Mouse (Mus musculus) midbrain, embryonic 15.5 days (tissue): ENCODE results near the gene Cmpk2. TPM values are rescaled to one million over a fixed set of nuclear protein-coding genes. Genes with fewer than 3 reads are reported as not detected.
A peak's percentile ranks its signal among the peaks of the same experiment; 100 is the strongest.
"Not testable (repeated sequence)": the region's sequence is repeated elsewhere in the genome, so short reads cannot be mapped to it uniquely, and the experiment has no call there.

Source experiments
- ATAC-seq: fragments of 200-750 bp; cut with Nextera tagmentation; replicated peaks from 2 replicates; pipeline ENCODE4 v1.8.0; 2017; ENCODE audit warnings: moderate TSS enrichment
- H3K27ac ChIP-seq: fragments of 300-500 bp; sonication (generic); 2 replicates; pipeline ENCODE4 v1.5.1; 2015; ENCODE audit warnings: mild to moderate bottlenecking, inconsistent platforms
- H3K27me3 ChIP-seq: fragments of 300-500 bp; sonication (generic); replicated peaks from 2 replicates; pipeline ENCODE4 v1.6.1; 2015; ENCODE audit warnings: inconsistent platforms
- H3K36me3 ChIP-seq: fragments of 300-500 bp; sonication (generic); replicated peaks from 2 replicates; pipeline ENCODE4 v1.6.1; 2015; ENCODE audit warnings: inconsistent platforms
- H3K4me1 ChIP-seq: fragments of 300-500 bp; sonication (generic); 2 replicates; pipeline ENCODE4 v1.6.1; 2015; ENCODE audit warnings: inconsistent platforms
- H3K4me2 ChIP-seq: fragments of 300-500 bp; sonication (generic); 2 replicates; pipeline ENCODE4 v1.6.1; 2015; ENCODE audit warnings: inconsistent platforms, mild to moderate bottlenecking, moderate library complexity
- H3K4me3 ChIP-seq: fragments of 300-500 bp; sonication (generic); 2 replicates; pipeline ENCODE4 v1.5.1; 2015; ENCODE audit warnings: mild to moderate bottlenecking, inconsistent platforms
- H3K9ac ChIP-seq: fragments of 300-500 bp; sonication (generic); 2 replicates; pipeline ENCODE4 v1.6.1; 2015; ENCODE audit warnings: mild to moderate bottlenecking, inconsistent platforms
- H3K9me3 ChIP-seq: fragments of 300-500 bp; sonication (generic); 2 replicates; pipeline ENCODE4 v1.6.1; 2016; ENCODE audit warnings: inconsistent platforms
- WGBS: fragments of 180-500 bp; shearing (Covaris S2); methylation state at CpG from one replicate; pipeline ENCODE4 v1.1.7; 2015; ENCODE audit warnings: mixed read lengths; 5-methylcytosine and 5-hydroxymethylcytosine counted together
- polyA plus RNA-seq: library from polyadenylated mRNA; unstranded; fragments of >200 nt; fragmentation: Nextera tagmentation; extraction: Ambion mirVana; gene quantifications from 2 replicates; pipeline ENCODE4 v1.2.1, GENCODE M21; 2015

Cmpk2 gene
- 15.6 TPM in 2 replicates for polyA plus RNA-seq

DNA sequence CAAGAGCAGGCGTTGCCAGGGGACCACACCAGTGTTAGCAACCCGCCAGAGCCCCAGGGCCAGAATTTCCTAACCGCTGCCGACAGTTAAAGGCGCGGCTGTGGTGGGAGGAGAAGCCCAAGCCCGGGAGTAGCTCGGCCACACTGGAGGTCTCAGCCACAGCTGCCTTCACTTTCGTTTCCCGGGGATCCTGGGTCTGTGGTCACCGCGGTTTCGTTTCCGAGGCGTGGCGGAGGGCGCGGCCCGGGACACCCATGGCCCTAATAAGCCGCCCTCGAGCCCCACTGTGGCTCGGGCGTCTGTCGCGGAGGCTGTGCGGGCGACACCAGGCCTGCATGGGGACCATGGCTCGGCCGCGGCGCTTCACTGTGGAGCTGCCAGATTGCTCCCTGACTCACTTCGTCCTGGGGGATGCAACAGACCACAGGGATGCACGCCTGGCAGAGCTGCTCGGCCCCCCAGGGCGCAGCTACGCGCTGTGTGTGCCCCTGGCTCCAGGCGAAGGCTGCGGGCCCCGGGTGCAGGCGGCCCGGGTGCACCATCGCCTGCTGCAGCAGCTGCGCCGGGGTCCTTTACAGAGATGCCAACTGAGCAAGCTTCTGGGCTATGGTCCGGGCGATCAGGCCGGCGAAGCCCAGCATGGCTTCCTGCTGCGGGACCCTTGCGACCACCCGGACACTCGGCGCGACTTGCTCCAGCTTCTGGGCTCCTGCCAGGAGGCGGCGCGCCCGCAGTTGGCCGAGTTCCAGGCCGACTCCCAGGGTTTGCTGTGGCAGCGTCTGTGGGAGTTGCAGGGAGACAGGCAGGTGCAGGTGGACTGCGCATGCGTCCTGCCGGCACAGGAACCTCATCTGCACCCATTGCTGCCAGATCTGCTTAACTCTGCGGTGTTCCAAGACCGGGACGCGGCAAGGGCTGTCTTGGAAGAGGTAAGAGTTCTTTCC lies at the start of gene Cmpk2:
Cmpk2 (plus strand) TSS at position 107 of the 944 bp plus-strand sequence.
- peak within 1 kb of the TSS; percentile 92 for H3K9ac ChIP-seq
- peak within 1 kb of the TSS; percentile 67 for H3K4me3 ChIP-seq
- no peaks in the 10 kb centered on the region for H3K9me3 ChIP-seq
- peak within 1 kb of the TSS; percentile 97 for H3K4me2 ChIP-seq
- peak; percentile 87 for ATAC-seq
- H3K4me1 ChIP-seq: peaks cover 20% of the 10 kb centered on the region
- H3K36me3 ChIP-seq: no peaks in the 10 kb centered on the region
- H3K27me3 ChIP-seq: no peaks in the 10 kb centered on the region
- WGBS: under 1% methylated on average over 69 of the region's 69 CpGs
- H3K27ac ChIP-seq: peak within 1 kb of the TSS; percentile 95

GRCm38 (mm10) chr12:26424841-26425240 lies 44.2 kb upstream of the Cmpk2 start:
- no peaks in the 10 kb centered on the region for H3K36me3 ChIP-seq
- H3K4me3 ChIP-seq: no peak overlapping the region
- H3K27me3 ChIP-seq: no peaks in the 10 kb centered on the region
- H3K27ac ChIP-seq: no peak overlapping the region
- H3K9me3 ChIP-seq: no peaks in the 10 kb centered on the region
- no peak overlapping the region for H3K4me2 ChIP-seq
- 90% methylated on average over 2 of the region's 2 CpGs for WGBS
- no peaks in the 10 kb centered on the region for H3K4me1 ChIP-seq
- ATAC-seq: no peak
- H3K9ac ChIP-seq: no peak overlapping the region

DNA sequence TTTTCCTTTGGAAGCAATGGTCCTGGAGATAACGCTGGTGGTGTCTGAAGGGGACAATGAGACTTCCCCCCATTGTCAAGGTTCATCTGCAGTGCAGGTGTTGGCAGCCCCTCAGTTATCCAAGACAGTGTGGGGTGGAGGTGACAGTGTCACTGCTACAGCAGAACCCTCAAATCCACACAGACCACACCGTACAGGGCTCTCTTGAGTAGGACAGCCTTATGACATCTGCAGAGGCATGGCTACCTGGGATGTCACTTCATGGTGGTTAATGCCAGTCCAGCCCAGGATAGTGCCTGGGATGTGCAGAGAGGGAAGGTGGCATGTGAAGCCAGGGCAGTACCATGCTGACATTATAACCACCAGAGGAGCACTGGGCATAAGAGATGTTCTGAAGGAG lies 40.2 kb upstream of the Cmpk2 start:
- not testable (repeated sequence) for H3K36me3 ChIP-seq, ATAC-seq, H3K9me3 ChIP-seq, H3K27ac ChIP-seq, H3K9ac ChIP-seq, H3K4me1 ChIP-seq, H3K4me2 ChIP-seq, H3K27me3 ChIP-seq, H3K4me3 ChIP-seq
- WGBS: 91% methylated on average over 2 of the region's 2 CpGs

DNA sequence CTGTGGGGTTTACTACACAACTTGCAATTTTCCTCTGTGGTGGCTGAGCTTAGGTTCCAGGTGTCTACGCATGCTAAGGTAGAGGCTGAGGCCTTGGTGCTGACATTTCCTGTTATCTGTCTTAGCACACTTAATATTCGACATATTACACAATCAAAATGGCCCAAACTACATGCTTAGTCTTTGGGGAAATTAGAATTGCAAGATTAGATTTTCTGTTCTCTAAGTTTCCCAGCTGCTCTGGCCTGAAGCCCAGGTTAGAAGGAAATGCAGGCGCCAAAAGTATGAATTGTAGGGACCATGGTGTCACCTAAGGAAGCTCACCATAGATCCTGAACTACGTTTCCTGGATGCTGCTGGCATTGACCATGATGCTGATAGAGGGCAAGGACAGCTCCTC lies 32.7 kb upstream of the Cmpk2 start:
- WGBS: 88% methylated on average over 4 of the region's 4 CpGs
- H3K4me2 ChIP-seq: no peak overlapping the region
- no peaks in the 10 kb centered on the region for H3K27me3 ChIP-seq
- no peak for ATAC-seq
- H3K27ac ChIP-seq: no peak overlapping the region
- no peak overlapping the region for H3K4me3 ChIP-seq
- H3K36me3 ChIP-seq: no peaks in the 10 kb centered on the region
- H3K9ac ChIP-seq: no peak overlapping the region
- H3K4me1 ChIP-seq: no peaks in the 10 kb centered on the region
- H3K9me3 ChIP-seq: no peaks in the 10 kb centered on the region

DNA sequence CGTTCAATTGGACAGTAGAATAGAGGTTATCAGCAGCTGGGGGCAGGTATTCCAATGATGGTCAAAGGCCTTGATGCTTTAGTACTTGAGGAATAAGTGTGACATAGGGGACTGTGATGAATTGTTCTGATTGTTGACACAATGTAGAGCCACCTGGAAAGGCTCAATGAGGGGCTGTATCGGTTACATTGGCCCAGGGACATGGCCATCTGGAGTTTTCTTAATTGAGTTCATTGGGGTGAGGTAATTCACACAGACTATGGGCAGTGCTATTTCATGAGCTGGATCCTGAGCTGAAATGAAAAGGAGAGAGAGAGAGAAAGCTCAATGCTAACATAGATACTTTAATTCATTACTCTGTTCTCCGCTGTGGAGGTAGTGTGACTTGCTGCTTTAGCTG lies 31.1 kb upstream of the Cmpk2 start:
- Histone ChIP-seq H3K4me1 (no peaks in the 10 kb centered on the region), H3K9me3 (no peaks in the 10 kb centered on the region), H3K27ac (no peak overlapping the region), H3K9ac (no peak overlapping the region), H3K27me3 (no peaks in the 10 kb centered on the region), H3K4me2 (no peak overlapping the region), H3K36me3 (no peaks in the 10 kb centered on the region), H3K4me3 (no peak overlapping the region)
- no peak for ATAC-seq
- WGBS: 77% methylated on average over 3 of the region's 3 CpGs

DNA sequence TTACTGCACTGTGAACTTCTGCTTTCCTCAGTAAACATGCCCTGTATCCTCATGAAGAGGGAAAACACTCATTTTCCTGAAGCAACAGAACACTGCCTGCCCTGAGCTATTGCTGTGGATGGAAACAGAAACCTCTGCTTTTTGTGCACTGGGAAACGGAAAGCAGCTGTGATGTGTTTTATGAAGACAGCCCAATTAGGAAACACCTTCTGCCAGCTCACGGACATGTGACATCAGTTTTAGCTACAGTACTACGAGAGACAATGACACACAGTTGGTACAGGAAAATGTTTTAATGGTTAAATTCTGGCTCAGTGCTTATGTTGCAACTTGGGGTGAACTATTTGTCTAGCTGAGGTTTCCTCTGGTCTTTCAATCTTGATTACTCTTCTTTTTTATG lies 29.6 kb upstream of the Cmpk2 start:
- no peak overlapping the region for H3K9ac ChIP-seq
- no peaks in the 10 kb centered on the region for H3K9me3 ChIP-seq
- H3K4me3 ChIP-seq: no peak overlapping the region
- no peak for ATAC-seq
- H3K27ac ChIP-seq: no peak overlapping the region
- 77% methylated on average over 3 of the region's 3 CpGs for WGBS
- H3K4me1 ChIP-seq: no peaks in the 10 kb centered on the region
- no peak overlapping the region for H3K4me2 ChIP-seq
- H3K27me3 ChIP-seq: no peaks in the 10 kb centered on the region
- no peaks in the 10 kb centered on the region for H3K36me3 ChIP-seq

GRCm38 (mm10) chr12:26444054-26444453 lies 24.9 kb upstream of the Cmpk2 start:
- no peak for ATAC-seq
- whole genome bisulfite sequencing: 0% methylated on average over 2 of the region's 2 CpGs
- H3K27me3 ChIP-seq: no peaks in the 10 kb centered on the region
- no peak overlapping the region for H3K27ac ChIP-seq
- H3K4me2 ChIP-seq: no peak overlapping the region
- H3K36me3 ChIP-seq: no peaks in the 10 kb centered on the region
- no peak overlapping the region for H3K4me3 ChIP-seq
- no peak overlapping the region for H3K9ac ChIP-seq
- no peaks in the 10 kb centered on the region for H3K9me3 ChIP-seq
- H3K4me1 ChIP-seq: no peaks in the 10 kb centered on the region

- no peak overlapping the region for H3K9ac ChIP-seq
- no peak overlapping the region for H3K27ac ChIP-seq
- no peaks in the 10 kb centered on the region for H3K27me3 ChIP-seq
- H3K9me3 ChIP-seq: no peaks in the 10 kb centered on the region
- ATAC-seq: no peak
- no peak overlapping the region for H3K4me3 ChIP-seq
- H3K4me1 ChIP-seq: no peaks in the 10 kb centered on the region
- H3K36me3 ChIP-seq: no peaks in the 10 kb centered on the region
- WGBS: 93% methylated on average over 2 of the region's 2 CpGs
- H3K4me2 ChIP-seq: no peak overlapping the region
These were observed 24.5 kb upstream of the Cmpk2 start for GRCm38 (mm10) chr12:26444511-26444910.

- Histone ChIP-seq H3K4me2 (no peak overlapping the region), H3K4me1 (no peaks in the 10 kb centered on the region)
- ATAC-seq: no peak
These were observed 22.5 kb upstream of the Cmpk2 start for GRCm38 (mm10) chr12:26446377-26447045.

GRCm38 (mm10) chr12:26449483-26449882 lies 19.5 kb upstream of the Cmpk2 start:
- Histone ChIP-seq H3K4me1 (no peaks in the 10 kb centered on the region), H3K9ac (no peak overlapping the region), H3K4me2 (no peak overlapping the region), H3K36me3 (no peaks in the 10 kb centered on the region), H3K9me3 (no peaks in the 10 kb centered on the region), H3K4me3 (no peak overlapping the region), H3K27me3 (no peaks in the 10 kb centered on the region), H3K27ac (no peak overlapping the region)
- WGBS: 97% methylated on average over 2 of the region's 2 CpGs
- ATAC-seq: no peak

More at GRCm38 (mm10) chr12:26446377-26447045, 22.5 kb upstream of the Cmpk2 start:
- Histone ChIP-seq H3K27me3 (no peaks in the 10 kb centered on the region), H3K9me3 (no peaks in the 10 kb centered on the region), H3K36me3 (no peaks in the 10 kb centered on the region), H3K27ac (no peak overlapping the region), H3K9ac (no peak overlapping the region), H3K4me3 (no peak overlapping the region)
- WGBS: 91% methylated on average over 4 of the region's 4 CpGs

- Histone ChIP-seq H3K9me3 (no peaks in the 10 kb centered on the region), H3K4me2 (no peak overlapping the region), H3K36me3 (no peaks in the 10 kb centered on the region), H3K4me1 (peaks cover 2% of the 10 kb centered on the region; the same call in 1 of the 2 replicates), H3K27ac (no peak overlapping the region), H3K9ac (no peak overlapping the region), H3K4me3 (no peak overlapping the region), H3K27me3 (no peaks in the 10 kb centered on the region)
- no peak for ATAC-seq
- 39% methylated on average over 1 of the region's 1 CpGs for WGBS
These were observed 17.9 kb upstream of the Cmpk2 start for GRCm38 (mm10) chr12:26451150-26451549.

- no peak overlapping the region for H3K27ac ChIP-seq
- H3K4me1 ChIP-seq: peaks cover 3% of the 10 kb centered on the region; the same call in 1 of the 2 replicates
- H3K27me3 ChIP-seq: no peaks in the 10 kb centered on the region
- H3K4me2 ChIP-seq: no peak overlapping the region
- ATAC-seq: no peak
- no peaks in the 10 kb centered on the region for H3K9me3 ChIP-seq
- WGBS: 83% methylated on average over 4 of the region's 4 CpGs
- H3K9ac ChIP-seq: no peak overlapping the region
- H3K4me3 ChIP-seq: no peak overlapping the region
- no peaks in the 10 kb centered on the region for H3K36me3 ChIP-seq
These were observed 16.1 kb upstream of the Cmpk2 start for GRCm38 (mm10) chr12:26452951-26453350.
